Mouse (Mus musculus) heart, embryonic 13.5 days (tissue): ENCODE results near the gene Itga5. TPM values are rescaled to one million over a fixed set of nuclear protein-coding genes. Genes with fewer than 3 reads are reported as not detected.
A peak's percentile ranks its signal among the peaks of the same experiment; 100 is the strongest.

ENCODE experiments used
- ATAC-seq: fragments of 200-750 bp; cut with Nextera tagmentation; 2 replicates; pipeline ENCODE4 v1.8.0; 2017; ENCODE audit warnings: moderate TSS enrichment; ENCODE audit not compliant: insufficient number of reproducible peaks, low FRiP score, low TSS enrichment; ENCODE audit errors: extremely low read depth
- H3K27ac ChIP-seq: fragments of 300-500 bp; sonication (generic); replicated peaks from 2 replicates; pipeline ENCODE4 v1.5.1; 2015; ENCODE audit warnings: moderate library complexity, mild to moderate bottlenecking, inconsistent platforms
- H3K27me3 ChIP-seq: fragments of 300-500 bp; sonication (generic); replicated peaks from 2 replicates; pipeline ENCODE4 v1.6.1; 2015; ENCODE audit warnings: mild to moderate bottlenecking, inconsistent platforms
- H3K36me3 ChIP-seq: fragments of 300-500 bp; sonication (generic); 2 replicates; pipeline ENCODE4 v1.6.1; 2015; ENCODE audit warnings: mild to moderate bottlenecking, inconsistent platforms
- H3K4me1 ChIP-seq: fragments of 300-500 bp; sonication (generic); 2 replicates; pipeline ENCODE4 v1.6.1; 2015; ENCODE audit warnings: inconsistent platforms
- H3K4me2 ChIP-seq: fragments of 300-500 bp; sonication (generic); 2 replicates; pipeline ENCODE4 v1.6.1; 2015; ENCODE audit warnings: inconsistent platforms, mild to moderate bottlenecking, moderate library complexity
- H3K4me3 ChIP-seq: fragments of 300-500 bp; sonication (generic); 2 replicates; pipeline ENCODE4 v1.5.1; 2015; ENCODE audit warnings: moderate library complexity, mild to moderate bottlenecking, inconsistent platforms
- H3K9ac ChIP-seq: fragments of 300-500 bp; sonication (generic); 2 replicates; pipeline ENCODE4 v1.6.1; 2015; ENCODE audit warnings: inconsistent platforms, mild to moderate bottlenecking, moderate library complexity
- H3K9me3 ChIP-seq: fragments of 300-500 bp; sonication (generic); 2 replicates; pipeline ENCODE4 v1.6.1; 2016; ENCODE audit warnings: inconsistent platforms
- WGBS: fragments of 180-500 bp; shearing (Covaris S2); methylation state at CpG from one replicate; pipeline ENCODE4 v1.1.7; 2015; ENCODE audit warnings: mixed read lengths; 5-methylcytosine and 5-hydroxymethylcytosine counted together
- polyA plus RNA-seq: library from polyadenylated mRNA; unstranded; fragments of >200 nt; fragmentation: Nextera tagmentation; extraction: Ambion mirVana; gene quantifications from 2 replicates; pipeline ENCODE4 v1.2.1, GENCODE M21; 2015

Itga5 gene
- polyA plus RNA-seq, 1 experiment from 2014 or later: 76.4 TPM

- WGBS: 22% methylated on average over 11 of the region's 11 CpGs
- H3K27ac ChIP-seq: no peak overlapping the region
- no peak overlapping the region for H3K4me3 ChIP-seq
- H3K9ac ChIP-seq: no peak overlapping the region
- H3K4me2 ChIP-seq: no peak overlapping the region
- 0 out of 2 replicates have a peak, but pooled peaks cover 5% of the 10 kb centered on the region for H3K36me3 ChIP-seq
- H3K27me3 ChIP-seq: peaks cover 64% of the 10 kb centered on the region
- peaks cover 40% of the 10 kb centered on the region for H3K4me1 ChIP-seq
- no peaks in the 10 kb centered on the region for H3K9me3 ChIP-seq
- no peak for ATAC-seq
Observed at GRCm38 (mm10) chr15:103336996-103337667, 29.4 kb downstream of the Itga5 start.

GRCm38 (mm10) chr15:103335488-103336235, 30.9 kb downstream of the Itga5 start:
- H3K36me3 ChIP-seq: no peaks in the 10 kb centered on the region

GRCm38 (mm10) chr15:103335040-103335439, 31.5 kb downstream of the Itga5 start:
- no peak for ATAC-seq
- Histone ChIP-seq H3K9me3 (no peaks in the 10 kb centered on the region), H3K4me3 (no peak overlapping the region), H3K9ac (no peak overlapping the region), H3K36me3 (no peaks in the 10 kb centered on the region), H3K27ac (no peak overlapping the region), H3K4me2 (no peak overlapping the region), H3K4me1 (peaks cover 25% of the 10 kb centered on the region), H3K27me3 (peaks cover 43% of the 10 kb centered on the region)
- WGBS: 48% methylated on average over 3 of the region's 3 CpGs

More at GRCm38 (mm10) chr15:103335488-103336235, 30.9 kb downstream of the Itga5 start:
- H3K4me3 ChIP-seq: no peak overlapping the region
- ATAC-seq: no peak
- no peaks in the 10 kb centered on the region for H3K9me3 ChIP-seq
- peaks cover 31% of the 10 kb centered on the region for H3K4me1 ChIP-seq
- 26% methylated on average over 7 of the region's 7 CpGs for WGBS
- H3K27ac ChIP-seq: no peak overlapping the region
- H3K9ac ChIP-seq: no peak overlapping the region
- H3K4me2 ChIP-seq: no peak overlapping the region
- H3K27me3 ChIP-seq: peaks cover 50% of the 10 kb centered on the region

DNA sequence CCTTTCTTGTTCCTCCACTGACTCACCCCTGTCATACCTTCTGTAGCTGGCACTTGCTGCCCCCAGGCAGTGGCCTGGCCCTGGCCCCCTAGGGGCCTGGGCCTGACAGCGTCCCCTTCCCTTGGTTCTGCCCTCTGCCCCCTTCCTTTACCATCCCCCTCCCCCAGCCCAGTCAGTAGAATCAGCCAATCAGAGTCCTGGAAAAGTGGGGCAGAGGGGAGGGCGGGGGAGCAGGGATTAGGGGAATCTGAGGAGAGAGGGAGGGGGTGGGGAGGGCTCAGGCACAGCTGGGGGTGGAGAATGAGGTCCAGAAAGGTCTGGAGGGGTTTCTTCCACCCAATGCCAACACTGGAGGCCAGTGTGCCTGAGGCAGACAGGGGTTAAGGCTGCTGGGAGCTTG, 32.4 kb downstream of the Itga5 start:
- no peak overlapping the region for H3K4me2 ChIP-seq
- H3K4me1 ChIP-seq: peaks cover 17% of the 10 kb centered on the region
- H3K4me3 ChIP-seq: no peak overlapping the region
- no peaks in the 10 kb centered on the region for H3K9me3 ChIP-seq
- peaks cover 35% of the 10 kb centered on the region for H3K27me3 ChIP-seq
- no peak for ATAC-seq
- 36% methylated on average over 2 of the region's 2 CpGs for WGBS
- no peak overlapping the region for H3K27ac ChIP-seq
- H3K9ac ChIP-seq: no peak overlapping the region
- no peaks in the 10 kb centered on the region for H3K36me3 ChIP-seq

DNA sequence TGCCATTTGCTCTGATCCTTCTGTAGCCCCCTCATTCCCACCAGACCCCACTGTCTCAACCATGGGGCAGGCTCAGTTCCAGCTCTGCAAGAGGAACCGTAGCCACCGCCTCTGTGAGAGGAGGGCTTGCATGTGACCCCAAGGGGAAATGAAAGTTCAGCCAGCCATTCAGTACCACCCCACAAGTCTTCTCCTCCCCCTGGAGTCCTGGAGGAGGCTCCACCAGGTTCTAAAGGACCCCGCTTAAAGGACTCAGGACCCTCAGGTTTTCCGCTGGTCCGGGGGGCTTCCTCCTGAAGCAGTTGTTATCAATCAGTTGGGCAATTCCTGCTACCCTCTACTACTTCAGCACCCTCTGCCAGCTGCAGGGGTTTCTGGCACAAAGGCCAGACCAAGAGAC, 32.8 kb downstream of the Itga5 start:
- ATAC-seq: no peak
- Histone ChIP-seq H3K4me2 (no peak overlapping the region), H3K4me3 (no peak overlapping the region), H3K9ac (no peak overlapping the region), H3K9me3 (no peaks in the 10 kb centered on the region), H3K27ac (no peak overlapping the region), H3K4me1 (peaks cover 13% of the 10 kb centered on the region), H3K36me3 (no peaks in the 10 kb centered on the region), H3K27me3 (peaks cover 30% of the 10 kb centered on the region)
- WGBS: 71% methylated on average over 5 of the region's 5 CpGs

GRCm38 (mm10) chr15:103333081-103333615, 33.4 kb downstream of the Itga5 start:
- 65% methylated on average over 5 of the region's 5 CpGs for WGBS
- H3K4me1 ChIP-seq: peaks cover 13% of the 10 kb centered on the region
- H3K9ac ChIP-seq: no peak overlapping the region
- ATAC-seq: no peak; the same call in 1 of the 2 replicates
- H3K4me3 ChIP-seq: no peak overlapping the region
- no peaks in the 10 kb centered on the region for H3K36me3 ChIP-seq
- H3K27me3 ChIP-seq: peaks cover 27% of the 10 kb centered on the region
- H3K9me3 ChIP-seq: no peaks in the 10 kb centered on the region
- no peak overlapping the region for H3K27ac ChIP-seq
- H3K4me2 ChIP-seq: no peak overlapping the region

DNA sequence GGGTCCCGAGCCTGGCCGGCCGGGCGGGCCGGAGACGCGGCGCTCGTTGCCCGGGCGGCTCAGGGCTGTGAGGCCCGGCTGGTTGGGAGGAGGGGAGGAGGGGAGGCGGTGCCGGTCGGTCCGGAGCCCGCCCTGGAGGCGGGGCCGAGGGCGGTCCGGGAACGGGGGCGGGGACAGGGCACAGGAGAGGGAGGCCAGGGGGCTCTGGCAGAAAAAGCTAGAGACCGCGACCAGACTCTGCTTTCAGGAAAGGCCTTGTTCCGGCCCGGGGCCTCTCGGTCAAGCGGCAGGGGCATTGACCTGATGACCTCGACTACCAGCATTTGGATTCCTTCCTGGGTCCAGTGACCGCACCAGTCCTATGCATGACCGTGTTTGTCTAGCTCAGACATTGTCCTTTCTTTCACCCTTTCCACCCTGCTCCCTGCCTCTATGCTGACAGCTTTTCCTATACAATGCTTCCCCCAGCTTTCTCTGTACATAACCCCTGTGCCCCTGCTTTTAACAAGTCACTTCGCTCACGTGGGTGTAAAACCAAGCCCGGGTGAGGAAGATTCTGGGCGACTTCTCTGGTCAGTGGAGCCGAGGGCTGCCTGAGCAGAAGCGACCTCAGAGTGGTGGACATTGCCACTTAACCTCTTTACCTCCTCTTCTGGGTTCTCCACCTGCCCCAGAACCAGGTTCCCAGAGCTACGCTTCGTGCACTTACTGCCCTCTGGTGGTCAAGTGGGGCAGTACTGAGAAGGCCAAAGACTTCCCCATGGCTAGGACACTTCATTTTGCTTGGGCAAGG, 42.9 kb downstream of the Itga5 start:
- no peaks in the 10 kb centered on the region for H3K9me3 ChIP-seq
- H3K4me3 ChIP-seq: peak overlapping the region; percentile 74
- 0 out of 2 replicates have a peak, but pooled peaks cover 3% of the 10 kb centered on the region for H3K27me3 ChIP-seq
- H3K27ac ChIP-seq: peak overlapping the region; percentile 82
- H3K9ac ChIP-seq: peak overlapping the region; percentile 90
- ATAC-seq: peak; percentile 95
- peaks cover 41% of the 10 kb centered on the region for H3K4me1 ChIP-seq
- peaks cover 11% of the 10 kb centered on the region for H3K36me3 ChIP-seq
- 2% methylated on average over 37 of the region's 40 CpGs for WGBS
- H3K4me2 ChIP-seq: peak overlapping the region; percentile 88

GRCm38 (mm10) chr15:103323070-103323454, 43.5 kb downstream of the Itga5 start:
- peak; percentile 66 for ATAC-seq
- peak overlapping the region; percentile 82 for H3K27ac ChIP-seq
- peak overlapping the region; percentile 88 for H3K4me2 ChIP-seq
- H3K9ac ChIP-seq: peak overlapping the region; percentile 90
- H3K4me3 ChIP-seq: peak overlapping the region; percentile 74
- H3K4me1 ChIP-seq: peaks cover 46% of the 10 kb centered on the region
- H3K9me3 ChIP-seq: no peaks in the 10 kb centered on the region
- H3K27me3 ChIP-seq: no peaks in the 10 kb centered on the region
- under 1% methylated on average over 21 of the region's 26 CpGs for WGBS
- peaks cover 13% of the 10 kb centered on the region for H3K36me3 ChIP-seq

DNA sequence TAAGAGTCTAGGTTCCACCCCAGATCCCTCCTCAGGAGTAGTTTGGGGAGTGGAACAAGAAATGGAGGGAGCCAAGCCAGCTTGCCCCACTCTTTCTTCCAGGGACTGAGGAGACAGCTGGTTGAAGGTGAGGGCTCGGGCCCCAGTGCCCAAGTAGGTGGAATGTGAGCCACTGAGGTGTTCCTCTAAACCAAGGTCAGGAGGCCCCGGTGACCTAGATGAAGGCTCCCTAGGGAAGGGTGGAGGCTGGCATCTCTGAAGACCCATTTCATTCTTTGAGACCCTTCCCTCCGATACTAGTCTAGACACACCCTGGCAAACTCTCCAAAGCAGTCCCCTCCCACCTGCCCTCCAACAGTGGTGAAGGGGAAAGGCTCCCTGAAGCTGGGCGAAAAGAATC, 44.2 kb downstream of the Itga5 start:
- H3K27ac ChIP-seq: peak overlapping the region; percentile 82; the same call in 1 of the 2 replicates
- peak overlapping the region; percentile 90 for H3K9ac ChIP-seq
- peak overlapping the region; percentile 88 for H3K4me2 ChIP-seq
- no peaks in the 10 kb centered on the region for H3K9me3 ChIP-seq
- ATAC-seq: no peak
- no peaks in the 10 kb centered on the region for H3K27me3 ChIP-seq
- H3K36me3 ChIP-seq: peaks cover 19% of the 10 kb centered on the region
- 59% methylated on average over 4 of the region's 4 CpGs for WGBS
- H3K4me1 ChIP-seq: peaks cover 53% of the 10 kb centered on the region
- peak overlapping the region; percentile 74 for H3K4me3 ChIP-seq

- 47% methylated on average over 1 of the region's 1 CpGs for WGBS
- no peaks in the 10 kb centered on the region for H3K9me3 ChIP-seq
- H3K4me1 ChIP-seq: peaks cover 61% of the 10 kb centered on the region
- no peak overlapping the region for H3K4me3 ChIP-seq
- peaks cover 31% of the 10 kb centered on the region for H3K36me3 ChIP-seq
- H3K4me2 ChIP-seq: no peak overlapping the region
- no peak for ATAC-seq
- peak overlapping the region; percentile 11; the same call in 1 of the 2 replicates for H3K9ac ChIP-seq
- H3K27me3 ChIP-seq: no peaks in the 10 kb centered on the region
- no peak overlapping the region for H3K27ac ChIP-seq
Observed at GRCm38 (mm10) chr15:103321076-103321475, 45.5 kb downstream of the Itga5 start.
